Mouse (Mus musculus): Measurements from ENCODE around the gene Thpo. TPM values are rescaled to one million over a fixed set of nuclear protein-coding genes. Genes with fewer than 3 reads are reported as not detected.

Thpo gene
- polyA plus RNA-seq, 1 experiment from 2014 or later = 0.42 TPM

DNA sequence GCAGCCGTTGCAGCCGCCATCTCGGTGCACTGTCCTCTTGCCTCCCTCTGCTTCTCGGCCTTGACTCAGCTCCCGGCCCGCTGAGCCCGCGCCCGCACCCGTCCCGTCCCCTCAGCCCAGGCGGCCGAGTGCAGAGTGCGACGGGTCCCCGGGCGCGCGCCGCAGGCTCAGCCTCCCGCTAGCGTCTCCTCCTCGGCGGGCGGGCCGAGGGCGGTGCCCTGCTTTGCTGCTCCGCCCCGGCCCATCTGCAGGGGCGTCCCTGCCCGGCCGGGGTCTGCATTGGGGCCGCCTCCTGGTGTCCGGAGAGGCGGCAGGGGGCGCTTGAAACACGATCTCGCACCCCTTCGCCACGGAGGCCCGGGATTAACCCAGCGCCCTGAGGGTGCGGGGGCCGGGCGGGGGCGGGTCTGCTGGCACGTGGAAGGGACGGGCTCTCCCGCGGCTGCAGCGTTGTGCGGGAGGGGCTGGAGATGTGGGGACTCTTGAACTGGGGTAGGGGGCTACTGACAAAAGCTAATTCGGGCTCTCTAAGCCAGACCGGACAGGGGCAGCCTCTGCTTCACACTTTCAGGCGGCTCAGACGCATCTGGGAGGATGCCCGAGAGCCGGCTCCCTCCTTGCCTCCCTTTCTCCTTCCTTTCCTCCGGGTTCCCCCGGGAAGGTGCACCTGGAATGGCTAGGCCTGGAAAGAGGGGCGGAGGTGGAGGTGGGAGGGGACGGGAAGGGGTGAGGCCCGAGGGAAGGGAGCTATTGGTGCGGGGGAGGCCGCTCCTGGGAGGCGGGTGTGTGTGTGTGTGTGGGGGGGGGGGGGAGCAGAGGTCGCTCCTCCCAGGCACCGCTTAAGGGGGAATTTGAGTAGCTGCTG lies 18.1 kb downstream of the Thpo start:
- Histone ChIP-seq H3K9ac (ENCODE audit: low read length) (peak overlapping the region; percentile 74), H3K4me3 (ENCODE audit: low read depth, low read length) (peak overlapping the region; percentile 66)
- under 1% methylated on average over 62 of the region's 68 CpGs for WGBS

DNA sequence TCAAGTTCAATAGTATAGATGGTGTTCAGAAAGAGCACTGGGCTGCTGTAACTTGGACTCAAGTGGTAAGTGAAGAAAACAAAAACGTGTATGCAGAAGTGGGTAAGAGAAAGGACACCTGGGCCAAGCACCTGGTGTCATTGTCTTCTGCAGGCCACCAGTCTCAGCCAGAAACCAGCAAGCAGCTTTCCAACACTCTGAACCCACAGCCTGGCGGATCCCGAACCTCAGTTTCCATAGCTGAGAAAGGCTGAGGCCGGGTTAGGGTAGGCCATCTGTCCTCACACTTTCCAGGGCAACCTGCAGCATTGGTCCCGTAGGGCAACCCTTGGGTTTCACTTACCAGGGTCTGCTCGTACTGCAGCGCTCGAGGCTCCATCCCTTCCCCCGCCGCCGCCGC lies 18.7 kb downstream of the Thpo start:
- WGBS = 3% methylated on average over 8 of the region's 12 CpGs
- Histone ChIP-seq H3K4me2 (replicated peaks; ENCODE audit: low read depth) (peak overlapping the region; percentile 91), H3K9ac (ENCODE audit: low read length) (peak overlapping the region; percentile 74), H3K27me3 (ENCODE audit: control insufficient read depth, insufficient read depth, low read length) (no peaks in the 10 kb centered on the region), H3K27ac (replicated peaks) (peak overlapping the region; percentile 97), H3K9me3 (ENCODE audit: control insufficient read depth, low read length) (no peaks in the 10 kb centered on the region), H3K4me1 (replicated peaks; ENCODE audit: control insufficient read depth, insufficient read depth) (peaks cover 3% of the 10 kb centered on the region; the same call in 1 of the 2 replicates), H3K4me3 (ENCODE audit: low read depth, low read length) (peak overlapping the region; percentile 66), H3K36me3 (ENCODE audit: control insufficient read depth, insufficient read depth, low read length) (no peaks in the 10 kb centered on the region)
- DNase-seq (ENCODE audit: low spot score) = no peak
- TF ChIP-seq EP300 (optimal IDR thresholded peaks at IDR 0.05) (no peak), CTCF (IDR thresholded peaks at IDR 0.05; ENCODE audit: low read depth) (no peak)
- ATAC-seq (ENCODE audit: low FRiP score, low TSS enrichment) = no peak

More for the DNA sequence above, 18.1 kb downstream of the Thpo start:
- Histone ChIP-seq H3K36me3 (ENCODE audit: control insufficient read depth, insufficient read depth, low read length) (no peaks in the 10 kb centered on the region), H3K27me3 (ENCODE audit: control insufficient read depth, insufficient read depth, low read length) (no peaks in the 10 kb centered on the region), H3K4me1 (replicated peaks; ENCODE audit: control insufficient read depth, insufficient read depth) (peaks cover 3% of the 10 kb centered on the region; the same call in 1 of the 2 replicates), H3K27ac (replicated peaks) (peak overlapping the region; percentile 97), H3K9me3 (ENCODE audit: control insufficient read depth, low read length) (no peaks in the 10 kb centered on the region), H3K4me2 (replicated peaks; ENCODE audit: low read depth) (peak overlapping the region; percentile 91)
- ATAC-seq (ENCODE audit: low FRiP score, low TSS enrichment) (peak; percentile 64), DNase-seq (ENCODE audit: low spot score) (peak; percentile 91)
- TF ChIP-seq EP300 (optimal IDR thresholded peaks at IDR 0.05) (peak; percentile 25), CTCF (IDR thresholded peaks at IDR 0.05; ENCODE audit: low read depth) (peak; percentile 62)

DNA sequence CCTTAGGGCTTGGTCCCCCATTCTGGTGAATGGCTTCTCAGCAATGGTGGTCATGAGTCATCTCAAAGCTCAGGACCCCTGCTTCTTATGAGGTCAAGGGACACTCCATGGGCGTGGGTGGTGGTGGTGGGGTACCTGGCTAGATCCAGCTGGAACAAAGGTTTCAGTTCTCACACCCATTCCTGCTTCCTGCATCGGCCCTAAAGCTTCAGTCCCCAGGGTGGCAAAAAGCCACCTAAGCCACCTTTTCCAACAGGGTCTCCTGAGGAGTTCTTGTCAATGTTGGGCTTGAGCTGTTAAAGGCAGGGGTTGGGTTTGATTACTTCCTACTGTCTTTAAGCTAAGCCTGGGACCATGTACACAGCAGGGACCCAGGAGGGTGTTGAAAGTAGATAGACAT lies 19.1 kb downstream of the Thpo start:
- ATAC-seq (ENCODE audit: low FRiP score, low TSS enrichment) (no peak), DNase-seq (ENCODE audit: low spot score) (no peak)
- 49% methylated on average over 2 of the region's 2 CpGs for WGBS
- H3K4me2 ChIP-seq (replicated peaks; ENCODE audit: low read depth) = peak overlapping the region; percentile 91
- H3K4me1 ChIP-seq (replicated peaks; ENCODE audit: control insufficient read depth, insufficient read depth) = peaks cover 3% of the 10 kb centered on the region; the same call in 1 of the 2 replicates
- peak overlapping the region; percentile 74 for H3K9ac ChIP-seq (ENCODE audit: low read length)
- no peaks in the 10 kb centered on the region for H3K27me3 ChIP-seq (ENCODE audit: control insufficient read depth, insufficient read depth, low read length)
- H3K4me3 ChIP-seq (ENCODE audit: low read depth, low read length) = peak overlapping the region; percentile 66; the same call in 1 of the 2 replicates
- H3K36me3 ChIP-seq (ENCODE audit: control insufficient read depth, insufficient read depth, low read length) = no peaks in the 10 kb centered on the region
- no peaks in the 10 kb centered on the region for H3K9me3 ChIP-seq (ENCODE audit: control insufficient read depth, low read length)
- peak overlapping the region; percentile 97 for H3K27ac ChIP-seq (replicated peaks)
- TF ChIP-seq CTCF (IDR thresholded peaks at IDR 0.05; ENCODE audit: low read depth) = no peak
- no peak for TF ChIP-seq EP300 (optimal IDR thresholded peaks at IDR 0.05)

DNA sequence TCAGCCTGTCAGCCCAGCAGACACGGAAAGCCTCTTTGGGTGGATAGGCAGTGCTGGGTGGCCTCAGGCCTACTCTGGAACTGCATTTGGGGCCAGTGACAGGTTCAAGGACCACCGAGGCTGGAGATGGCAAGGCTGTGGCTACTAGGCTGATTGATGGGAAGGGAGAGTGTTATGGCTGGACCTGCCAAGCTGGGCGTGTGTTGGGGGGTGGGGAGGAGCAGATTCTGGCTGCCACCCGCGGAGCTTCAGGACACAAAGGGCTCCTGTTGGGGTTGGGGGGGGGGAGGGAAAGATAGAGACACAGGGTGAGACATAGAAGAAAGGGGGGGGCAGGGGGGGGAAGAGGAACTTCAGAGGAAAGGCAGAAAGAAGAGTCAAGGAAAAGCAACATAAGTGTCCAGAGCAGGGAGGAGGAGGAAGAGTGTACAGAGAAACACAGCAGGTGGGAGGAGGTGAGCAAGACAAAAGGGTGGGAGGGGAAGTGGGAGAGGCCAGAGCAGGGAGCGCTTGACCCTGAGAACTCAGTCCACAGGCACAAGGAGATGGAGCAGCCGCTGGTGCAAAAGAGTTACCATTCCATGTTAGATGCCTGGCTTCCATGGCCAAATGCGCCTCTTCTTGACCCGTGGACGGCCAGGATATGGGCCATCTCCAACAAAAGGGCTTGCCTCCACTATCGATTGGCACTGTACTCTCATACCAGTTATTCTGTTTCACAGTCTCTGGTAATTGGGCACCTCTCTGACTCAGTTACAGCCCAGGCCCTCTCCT lies 19.8 kb downstream of the Thpo start:
- no peaks in the 10 kb centered on the region for H3K27me3 ChIP-seq (ENCODE audit: control insufficient read depth, insufficient read depth, low read length)
- no peaks in the 10 kb centered on the region for H3K36me3 ChIP-seq (ENCODE audit: control insufficient read depth, insufficient read depth, low read length)
- TF ChIP-seq EP300 (optimal IDR thresholded peaks at IDR 0.05) (no peak), CTCF (IDR thresholded peaks at IDR 0.05; ENCODE audit: low read depth) (no peak)
- peak overlapping the region; percentile 91 for H3K4me2 ChIP-seq (replicated peaks; ENCODE audit: low read depth)
- no peaks in the 10 kb centered on the region for H3K9me3 ChIP-seq (ENCODE audit: control insufficient read depth, low read length)
- ATAC-seq (ENCODE audit: low FRiP score, low TSS enrichment) (no peak), DNase-seq (ENCODE audit: low spot score) (no peak)
- H3K4me1 ChIP-seq (replicated peaks; ENCODE audit: control insufficient read depth, insufficient read depth) = peaks cover 3% of the 10 kb centered on the region; the same call in 1 of the 2 replicates
- H3K9ac ChIP-seq (ENCODE audit: low read length) = peak overlapping the region; percentile 74; the same call in 1 of the 2 replicates
- peak overlapping the region; percentile 66; the same call in 1 of the 2 replicates for H3K4me3 ChIP-seq (ENCODE audit: low read depth, low read length)
- H3K27ac ChIP-seq (replicated peaks) = no peak overlapping the region; the same call in 1 of the 2 replicates
- 49% methylated on average over 11 of the region's 11 CpGs for WGBS

DNA sequence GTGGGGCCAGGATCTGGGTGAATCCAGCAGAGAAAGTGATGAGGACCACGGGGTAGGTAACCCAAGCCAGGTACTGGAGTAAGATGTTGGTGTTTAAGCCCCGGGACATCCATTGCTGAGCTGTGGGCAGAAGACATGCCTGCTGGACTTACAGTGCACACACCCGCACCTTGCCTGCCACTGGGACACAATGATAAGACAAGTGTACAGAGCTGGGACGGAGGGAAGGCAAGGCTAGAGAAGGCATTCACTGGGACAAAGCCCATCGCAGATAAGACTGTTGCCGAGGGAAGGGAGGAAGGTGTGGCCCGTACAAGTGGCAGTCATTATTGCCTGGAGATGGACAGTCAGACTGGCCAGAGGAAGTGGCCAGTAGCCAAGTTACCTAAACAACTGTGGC lies 21.4 kb downstream of the Thpo start:
- no peak for DNase-seq (ENCODE audit: low spot score)
- Histone ChIP-seq H3K4me3 (ENCODE audit: low read depth, low read length) (no peak overlapping the region), H3K27ac (replicated peaks) (no peak overlapping the region), H3K36me3 (ENCODE audit: control insufficient read depth, insufficient read depth, low read length) (no peaks in the 10 kb centered on the region), H3K27me3 (ENCODE audit: control insufficient read depth, insufficient read depth, low read length) (no peaks in the 10 kb centered on the region), H3K9me3 (ENCODE audit: control insufficient read depth, low read length) (no peaks in the 10 kb centered on the region), H3K4me1 (replicated peaks; ENCODE audit: control insufficient read depth, insufficient read depth) (peaks cover 3% of the 10 kb centered on the region; the same call in 1 of the 2 replicates), H3K9ac (ENCODE audit: low read length) (no peak overlapping the region), H3K4me2 (replicated peaks; ENCODE audit: low read depth) (no peak overlapping the region)
- no peak for ATAC-seq (ENCODE audit: low FRiP score, low TSS enrichment)
- TF ChIP-seq EP300 (optimal IDR thresholded peaks at IDR 0.05) = no peak
- no peak for TF ChIP-seq CTCF (IDR thresholded peaks at IDR 0.05; ENCODE audit: low read depth)
- 67% methylated on average over 7 of the region's 7 CpGs for WGBS
